Mouse (Mus musculus): ENCODE measurements around the gene Tmem214. TPM values are rescaled to one million over a fixed set of nuclear protein-coding genes. Genes with fewer than 3 reads are reported as not detected.

The Tmem214 gene
- polyA plus RNA-seq, 1 experiment = 29.1 TPM

DNA sequence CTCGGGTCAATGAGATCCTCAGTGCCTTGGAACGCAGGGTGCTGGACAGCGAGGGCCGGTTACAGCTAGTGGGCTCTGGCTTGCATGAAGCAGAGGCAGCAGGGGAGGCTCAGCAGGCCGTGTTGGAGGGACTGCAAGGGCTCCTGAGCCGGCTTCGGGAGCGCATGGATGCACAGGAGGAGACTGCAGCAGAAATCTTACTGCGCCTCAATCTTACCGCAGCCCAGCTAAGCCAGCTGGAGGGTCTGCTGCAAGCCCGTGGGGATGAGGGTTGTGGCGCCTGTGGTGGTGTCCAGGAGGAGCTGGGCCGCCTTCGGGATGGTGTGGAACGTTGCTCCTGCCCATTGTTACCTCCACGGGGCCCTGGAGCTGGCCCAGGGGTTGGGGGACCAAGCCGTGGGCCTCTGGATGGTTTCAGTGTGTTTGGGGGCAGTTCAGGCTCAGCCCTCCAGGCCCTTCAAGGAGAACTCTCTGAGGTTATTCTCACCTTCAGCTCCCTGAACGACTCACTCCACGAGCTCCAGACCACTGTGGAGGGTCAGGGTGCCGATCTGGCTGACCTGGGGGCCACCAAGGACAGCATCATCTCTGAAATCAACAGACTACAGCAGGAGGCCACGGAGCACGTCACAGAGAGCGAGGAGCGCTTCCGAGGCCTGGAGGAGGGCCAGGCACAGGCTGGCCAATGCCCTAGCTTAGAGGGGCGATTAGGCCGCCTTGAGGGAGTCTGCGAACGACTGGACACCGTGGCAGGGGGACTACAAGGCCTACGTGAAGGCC is 50.3 kb downstream of the Tmem214 start:
- Histone ChIP-seq H3K4me1 (ENCODE audit: control insufficient read depth, insufficient read depth, low read length) (peaks cover 5% of the 10 kb centered on the region), H3K4me3 (replicated peaks; ENCODE audit: control insufficient read depth, low read depth, low read length) (no peak overlapping the region), H3K27ac (ENCODE audit: control insufficient read depth, insufficient read depth, low read depth, low read length, poor library complexity) (no peak overlapping the region)
- no peak for TF ChIP-seq CTCF (IDR thresholded peaks at IDR 0.05; ENCODE audit: control insufficient read depth, insufficient read depth, low read length)
- no peak; the same call in 1 of the 2 replicates for TF ChIP-seq POLR2A (IDR thresholded peaks at IDR 0.05; ENCODE audit: borderline replicate concordance, control insufficient read depth, low read depth, low read length)
- 87% methylated on average over 31 of the region's 31 CpGs for WGBS

DNA sequence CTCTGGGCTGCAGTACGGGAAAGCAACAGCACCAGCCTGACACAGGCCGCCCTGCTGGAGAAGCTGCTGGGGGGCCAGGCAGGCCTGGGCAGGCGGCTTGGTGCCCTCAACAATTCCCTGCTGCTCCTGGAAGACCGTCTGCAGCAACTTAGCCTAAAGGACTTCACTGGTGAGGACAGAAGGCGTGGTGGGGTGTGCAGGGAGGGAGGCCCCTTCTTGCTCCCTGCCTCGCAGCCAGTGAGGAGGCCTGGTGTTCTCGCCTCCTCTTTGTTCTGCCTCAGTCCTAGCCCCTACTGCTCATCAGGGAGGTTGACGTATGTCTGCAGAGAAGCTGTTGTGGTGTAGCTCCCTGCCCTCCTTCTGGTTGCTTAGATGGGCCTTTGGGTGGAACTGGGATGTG is 50.9 kb downstream of the Tmem214 start:
- peaks cover 5% of the 10 kb centered on the region for H3K4me1 ChIP-seq (ENCODE audit: control insufficient read depth, insufficient read depth, low read length)

DNA sequence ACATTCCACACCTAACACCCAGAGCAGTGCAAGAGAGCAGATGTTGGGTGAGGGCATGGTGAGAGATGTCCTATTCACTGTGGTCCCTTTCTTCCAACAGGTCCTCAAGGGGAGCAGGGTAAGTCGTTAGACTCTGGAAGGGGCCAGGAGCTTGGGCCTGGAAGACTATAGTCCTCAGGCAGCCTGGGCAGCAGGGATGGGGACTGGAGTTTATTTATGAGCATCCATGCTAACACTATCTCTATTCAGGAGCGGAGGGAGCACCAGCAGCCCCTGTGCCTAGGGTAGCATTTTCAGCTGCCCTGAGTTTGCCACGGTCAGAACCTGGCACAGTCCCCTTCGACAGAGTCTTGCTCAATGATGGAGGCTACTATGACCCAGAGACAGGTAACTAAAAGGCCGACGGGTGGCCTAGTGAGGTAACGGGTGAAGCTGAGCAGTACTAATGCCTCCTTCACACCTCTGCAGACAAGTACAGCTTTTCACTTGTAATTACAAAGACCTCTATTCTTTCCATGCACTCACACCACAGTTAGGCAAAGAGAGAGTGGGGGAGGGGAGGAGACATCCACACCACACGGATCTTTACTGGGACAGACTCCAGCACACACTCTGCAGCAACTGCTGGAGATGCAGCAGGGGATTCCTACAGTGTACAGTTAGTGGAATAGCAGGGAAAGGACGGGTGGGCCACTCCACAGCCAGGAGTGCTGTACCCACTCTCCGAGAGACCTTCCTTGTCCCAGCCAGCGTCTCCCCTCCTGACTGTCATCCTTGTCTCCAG is 52.2 kb downstream of the Tmem214 start:
- no peak overlapping the region for H3K4me3 ChIP-seq (replicated peaks; ENCODE audit: control insufficient read depth, low read depth, low read length)
- peaks cover 5% of the 10 kb centered on the region for H3K4me1 ChIP-seq (ENCODE audit: control insufficient read depth, insufficient read depth, low read length)
- WGBS = 75% methylated on average over 11 of the region's 11 CpGs
- no peak for TF ChIP-seq POLR2A (IDR thresholded peaks at IDR 0.05; ENCODE audit: borderline replicate concordance, control insufficient read depth, low read depth, low read length)
- no peak for TF ChIP-seq CTCF (IDR thresholded peaks at IDR 0.05; ENCODE audit: control insufficient read depth, insufficient read depth, low read length)
- H3K27ac ChIP-seq (ENCODE audit: control insufficient read depth, insufficient read depth, low read depth, low read length, poor library complexity) = no peak overlapping the region

More for the DNA sequence above, 50.9 kb downstream of the Tmem214 start:
- TF ChIP-seq POLR2A (IDR thresholded peaks at IDR 0.05; ENCODE audit: borderline replicate concordance, control insufficient read depth, low read depth, low read length) = no peak
- TF ChIP-seq CTCF (IDR thresholded peaks at IDR 0.05; ENCODE audit: control insufficient read depth, insufficient read depth, low read length) = no peak
- WGBS = 87% methylated on average over 8 of the region's 8 CpGs
- Histone ChIP-seq H3K4me3 (replicated peaks; ENCODE audit: control insufficient read depth, low read depth, low read length) (no peak overlapping the region), H3K27ac (ENCODE audit: control insufficient read depth, insufficient read depth, low read depth, low read length, poor library complexity) (no peak overlapping the region)

GRCm38 (mm10) chr5:30920621-30921020 is 52.8 kb downstream of the Tmem214 start:
- WGBS = 82% methylated on average over 19 of the region's 19 CpGs
- no peak overlapping the region for H3K27ac ChIP-seq (ENCODE audit: control insufficient read depth, insufficient read depth, low read depth, low read length, poor library complexity)
- peaks cover 2% of the 10 kb centered on the region; the same call in 1 of the 2 replicates for H3K4me1 ChIP-seq (ENCODE audit: control insufficient read depth, insufficient read depth, low read length)
- TF ChIP-seq POLR2A (IDR thresholded peaks at IDR 0.05; ENCODE audit: borderline replicate concordance, control insufficient read depth, low read depth, low read length) (no peak), CTCF (IDR thresholded peaks at IDR 0.05; ENCODE audit: control insufficient read depth, insufficient read depth, low read length) (0 out of 2 replicates have a peak, but pooled peaks have one; percentile 6)
- no peak overlapping the region for H3K4me3 ChIP-seq (replicated peaks; ENCODE audit: control insufficient read depth, low read depth, low read length)

DNA sequence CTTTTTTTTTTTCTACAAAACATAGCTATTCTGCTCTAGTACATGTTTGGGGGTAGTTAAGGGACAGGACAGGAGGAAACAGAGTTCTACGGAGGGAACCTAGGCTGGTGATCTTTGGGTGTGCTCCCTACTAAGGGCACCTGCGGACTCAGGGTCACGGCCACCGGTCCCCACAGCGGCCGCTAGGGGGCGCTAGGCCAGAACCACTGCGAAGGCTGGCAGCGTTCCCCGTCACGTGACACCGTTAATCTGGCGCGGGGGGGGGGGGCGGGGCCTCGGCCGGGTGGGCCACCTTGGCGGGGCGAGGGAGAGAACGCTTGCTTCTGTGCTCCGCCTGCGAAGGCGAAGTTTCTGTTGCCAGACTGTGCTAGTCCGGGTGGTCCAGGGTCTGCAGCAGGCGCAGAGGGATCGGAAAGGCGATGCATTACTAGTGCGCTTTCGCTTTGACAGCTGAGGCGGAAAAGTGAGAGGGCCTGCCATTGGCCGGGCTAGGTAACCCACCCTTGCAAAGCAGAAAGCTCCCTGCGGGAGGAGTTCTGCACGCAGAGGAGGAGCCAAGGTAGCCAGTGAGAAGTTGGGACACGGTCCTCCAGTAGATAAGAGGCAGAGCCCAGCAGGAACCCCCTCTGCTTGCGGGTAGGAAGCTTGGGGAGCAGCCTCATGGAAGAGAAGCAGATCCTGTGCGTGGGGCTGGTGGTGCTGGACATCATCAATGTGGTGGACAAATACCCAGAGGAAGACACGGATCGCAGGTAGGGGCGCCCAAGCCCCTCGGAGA is 53.6 kb downstream of the Tmem214 start, which contains the start of gene Khk:
TSS of gene Khk (plus strand) at position 176 of the 778 bp plus-strand sequence.
- under 1% methylated on average over 40 of the region's 40 CpGs for WGBS
- Histone ChIP-seq H3K4me1 (ENCODE audit: control insufficient read depth, insufficient read depth, low read length) (peaks cover 2% of the 10 kb centered on the region; the same call in 1 of the 2 replicates), H3K27ac (ENCODE audit: control insufficient read depth, insufficient read depth, low read depth, low read length, poor library complexity) (peak within 1 kb of the TSS; percentile 55), H3K4me3 (replicated peaks; ENCODE audit: control insufficient read depth, low read depth, low read length) (peak within 1 kb of the TSS; percentile 76)
- TF ChIP-seq CTCF (IDR thresholded peaks at IDR 0.05; ENCODE audit: control insufficient read depth, insufficient read depth, low read length) (peak; percentile 85), POLR2A (IDR thresholded peaks at IDR 0.05; ENCODE audit: borderline replicate concordance, control insufficient read depth, low read depth, low read length) (peak; percentile 53; the same call in 1 of the 2 replicates)

DNA sequence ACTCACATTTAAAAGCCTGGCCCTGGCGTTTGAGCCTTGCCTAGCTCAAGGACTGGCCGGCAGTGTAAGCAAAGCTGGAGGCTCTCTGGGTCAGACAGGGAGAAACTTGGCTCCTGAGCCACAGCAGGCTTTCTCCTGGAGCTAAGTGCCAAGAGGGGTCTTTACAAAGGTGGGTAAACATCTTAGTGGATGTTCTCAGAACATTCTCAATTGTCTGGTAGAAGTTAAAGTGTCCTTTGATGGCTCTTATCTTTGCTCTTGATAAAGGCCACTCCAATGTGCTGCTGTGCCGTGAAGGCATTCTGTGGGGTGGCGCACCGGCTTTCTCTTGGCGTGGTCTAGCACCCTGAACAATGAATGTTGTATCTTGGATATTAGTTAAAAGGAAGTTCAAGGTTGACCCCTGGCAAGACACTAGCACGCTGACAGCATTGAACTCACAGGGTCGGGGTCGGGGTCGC is 54.8 kb downstream of the Tmem214 start:
- no peak overlapping the region for H3K27ac ChIP-seq (ENCODE audit: control insufficient read depth, insufficient read depth, low read depth, low read length, poor library complexity)
- WGBS = 59% methylated on average over 10 of the region's 10 CpGs
- H3K4me1 ChIP-seq (ENCODE audit: control insufficient read depth, insufficient read depth, low read length) = no peaks in the 10 kb centered on the region; the same call in 1 of the 2 replicates
- TF ChIP-seq POLR2A (IDR thresholded peaks at IDR 0.05; ENCODE audit: borderline replicate concordance, control insufficient read depth, low read depth, low read length) (no peak), CTCF (IDR thresholded peaks at IDR 0.05; ENCODE audit: control insufficient read depth, insufficient read depth, low read length) (no peak)
- no peak overlapping the region for H3K4me3 ChIP-seq (replicated peaks; ENCODE audit: control insufficient read depth, low read depth, low read length)

- Histone ChIP-seq H3K4me3 (replicated peaks; ENCODE audit: control insufficient read depth, low read depth, low read length) (no peak overlapping the region), H3K4me1 (ENCODE audit: control insufficient read depth, insufficient read depth, low read length) (no peaks in the 10 kb centered on the region; the same call in 1 of the 2 replicates), H3K27ac (ENCODE audit: control insufficient read depth, insufficient read depth, low read depth, low read length, poor library complexity) (no peak overlapping the region)
- WGBS = 65% methylated on average over 6 of the region's 6 CpGs
- no peak for TF ChIP-seq POLR2A (IDR thresholded peaks at IDR 0.05; ENCODE audit: borderline replicate concordance, control insufficient read depth, low read depth, low read length)
- no peak for TF ChIP-seq CTCF (IDR thresholded peaks at IDR 0.05; ENCODE audit: control insufficient read depth, insufficient read depth, low read length)
Observed at GRCm38 (mm10) chr5:30923119-30923518, 55.3 kb downstream of the Tmem214 start.
